ENCODE assay signal across 9 mouse cellular contexts in genomic region chr7:139475896-139476295, GRCm38 (mm10).
A peak's percentile ranks its signal among the peaks of the same experiment; 100 is the strongest.
DNase-seq lines count a peak whose midpoint lies in the region; ATAC-seq and TF ChIP-seq lines count a peak whose summit lies in the region.
"Had no signal": no experiment of that assay in that cellular context is flagged by ENCODE, and none has a peak within 500 bp of the region (broad histone marks: within the 10 kb centered on the region; RNA-seq: fewer than 3 reads in every experiment).

No protein-coding gene starts in this region.

- DNase-seq in embryo, embryonic 10 days (ENCODE audit: low spot score): peak; percentile 43
- no peak for DNase-seq in embryo, embryonic 9.5 days (ENCODE audit: extremely low spot score)
- DNase-seq in layer of hippocampus, adult 11-12 months (ENCODE audit: low spot score): peak; percentile 55
- DNase-seq in layer of hippocampus, postnatal 14 days (ENCODE audit: low spot score in 2 of 2): no peak
- DNase-seq in CH12.LX (ENCODE audit: extremely low read depth): no peak
- DNase-seq in right cerebral cortex, postnatal 4 days: no peak

- H3K4me3 ChIP-seq in CH12.LX (replicated peaks in 1 of 3; ENCODE audit: low read depth in 2 of 3, low read length in 2 of 3, poor library complexity in 1 of 3): no peak overlapping the region
- H3K4me3 ChIP-seq in cortical plate, adult 2 months (ENCODE audit: insufficient read depth, low read length): no peak overlapping the region

- peak; percentile 29 for TF ChIP-seq RAD21 in CH12.LX (IDR thresholded peaks at IDR 0.05; ENCODE audit: low read depth, low read length)

- H3K9me3 ChIP-seq in CH12.LX (replicated peaks; ENCODE audit: low read length): no peaks in the 10 kb centered on the region

- H3K4me2 ChIP-seq in CH12.LX (ENCODE audit: insufficient read depth, low read depth, poor library complexity, severe bottlenecking): no peak overlapping the region
- H3K4me2 ChIP-seq: midbrain, embryonic 11.5 days had no signal

- H3K9ac ChIP-seq in CH12.LX (ENCODE audit: insufficient read depth, low read depth): no peak overlapping the region

- no peaks in the 10 kb centered on the region for H3K27me3 ChIP-seq in CH12.LX (replicated peaks)

- TF ChIP-seq CTCF in CH12.LX (conservative IDR thresholded peaks at IDR 0.05 in 1 of 2, IDR thresholded peaks at IDR 0.05 in 1 of 2; ENCODE audit: low read depth in 2 of 2, low read length in 2 of 2): peak in 1 of 2 experiments; percentile 46; a peak in 2 of 4 replicates
- peak; percentile 64 for TF ChIP-seq CTCF in cortical plate, adult 2 months (IDR thresholded peaks at IDR 0.05; ENCODE audit: extremely low read depth, insufficient read depth, low read length)

- dilution Hi-C loops in CH12.LX (cut with MboI; ENCODE audit: extremely low pct_ligation_motif_present, extremely low pct_unique_long_range_greater_than_20kb, low sequenced_read_pairs): no loop called here

- in situ Hi-C loops in CH12.LX (cut with MboI; ENCODE audit: low pct_ligation_motif_present, low pct_unique_long_range_greater_than_20kb, low sequenced_read_pairs): loop anchor here (5.0 to 25.0 kb wide), 4 partner anchors 164 to 411 kb away; partner anchors contain the start of gene Kndc1

- ATAC-seq in granulocyte monocyte progenitor cell, adult 5-6 weeks (replicated peaks; ENCODE audit: poor library complexity, severe bottlenecking): no peak

- peaks cover 0 to 12% of the 10 kb centered on the region in 2 experiments for H3K36me3 ChIP-seq in CH12.LX (replicated peaks in 1 of 2; ENCODE audit: control insufficient read depth in 1 of 2, insufficient read depth in 1 of 2, low read length in 1 of 2)

- TF ChIP-seq POLR2A in CH12.LX (IDR thresholded peaks at IDR 0.05; ENCODE audit: low read depth, low read length): no peak
- no peak for TF ChIP-seq POLR2A in cortical plate, adult 2 months (IDR thresholded peaks at IDR 0.05; ENCODE audit: extremely low read depth, insufficient read depth, low read length)

- TF ChIP-seq EP300 in CH12.LX (IDR thresholded peaks at IDR 0.05; ENCODE audit: low read length): no peak

- H3K27ac ChIP-seq in CH12.LX (ENCODE audit: insufficient read depth, low read depth): no peak overlapping the region
- no peak overlapping the region for H3K27ac ChIP-seq in cortical plate, adult 2 months (ENCODE audit: insufficient read depth, low read length)

- peaks cover 8 to 34% of the 10 kb centered on the region in 2 experiments for H3K4me1 ChIP-seq in CH12.LX (ENCODE audit: control insufficient read depth in 1 of 2, insufficient read depth in 2 of 2)
- H3K4me1 ChIP-seq in cortical plate, adult 2 months (ENCODE audit: control insufficient read depth, insufficient read depth, low read length): peaks cover 14% of the 10 kb centered on the region

- H3K79me2 ChIP-seq in CH12.LX (replicated peaks; ENCODE audit: control insufficient read depth, extremely low read depth, insufficient read depth, poor library complexity, severe bottlenecking): no peaks in the 10 kb centered on the region

TF ChIP-seq in CH12.LX, 34 proteins besides CTCF, POLR2A, EP300 and RAD21:
- TF ChIP-seq CHD1 (IDR thresholded peaks at IDR 0.05; ENCODE audit: low read depth, low read length) (no peak), SMC3 (IDR thresholded peaks at IDR 0.05; ENCODE audit: low read depth, low read length) (peak; percentile 44)

Comparison
In these comparisons a context has a peak if more than half of its experiments do, and no peak if none do; other contexts are left out.
1. DNase-seq: peak in embryo, embryonic 10 days (single experiment) and layer of hippocampus, adult 11-12 months (single experiment); none in embryo, embryonic 9.5 days (single experiment), layer of hippocampus, postnatal 14 days (0 of 2), CH12.LX (single experiment) and right cerebral cortex, postnatal 4 days (single experiment).